Mouse (Mus musculus) bone marrow, adult 2 months (tissue): Measurements from ENCODE around the gene Hoxd10.

Source experiments
- CTCF ChIP-seq: fragments of 200-500 bp; IDR thresholded peaks from 2 replicates; pipeline ENCODE4 v1.5.1; 2011; ENCODE audit warnings: low read length, control low read depth; ENCODE audit not compliant: control insufficient read depth, insufficient read depth
- POLR2A ChIP-seq: fragments of 200-500 bp; IDR thresholded peaks from 2 replicates; pipeline ENCODE4 v1.6.1; 2011; ENCODE audit warnings: low read depth, mild to moderate bottlenecking, control low read depth, low read length, borderline replicate concordance; ENCODE audit not compliant: control insufficient read depth

GRCm38 (mm10) chr2:74691022-74691951, at the start of gene Hoxd10:
- no peak for TF ChIP-seq POLR2A
- no peak for TF ChIP-seq CTCF
